Mouse (Mus musculus) hindbrain, embryonic 10.5 days (tissue): ENCODE results near the gene Tep1. TPM values are rescaled to one million over a fixed set of nuclear protein-coding genes. Genes with fewer than 3 reads are reported as not detected.
"Not testable (repeated sequence)": the region's sequence is repeated elsewhere in the genome, so short reads cannot be mapped to it uniquely, and the experiment has no call there.

Source experiments
- DNase-seq: peaks from one replicate; pipeline ENCODE4 v3.0.0-alpha.2; 2017; ENCODE audit warnings: low spot score
- H3K27ac ChIP-seq: fragments of 300-500 bp; sonication (generic); 2 replicates; pipeline ENCODE4 v1.5.1; 2016; ENCODE audit warnings: mild to moderate bottlenecking, moderate library complexity
- H3K27me3 ChIP-seq: fragments of 300-500 bp; sonication (generic); 2 replicates; pipeline ENCODE4 v1.6.1; 2016; ENCODE audit warnings: mild to moderate bottlenecking; ENCODE audit not compliant: poor library complexity, insufficient read depth, severe bottlenecking
- H3K36me3 ChIP-seq: fragments of 300-500 bp; sonication (generic); 2 replicates; pipeline ENCODE4 v1.6.1; 2016; ENCODE audit warnings: mild to moderate bottlenecking, moderate library complexity
- H3K4me1 ChIP-seq: fragments of 300-500 bp; sonication (generic); replicated peaks from 2 replicates; pipeline ENCODE4 v1.6.1; 2016; ENCODE audit warnings: mild to moderate bottlenecking
- H3K4me3 ChIP-seq: fragments of 300-500 bp; sonication (generic); 2 replicates; pipeline ENCODE4 v1.5.1; 2016; ENCODE audit warnings: mild to moderate bottlenecking, moderate library complexity
- H3K9me3 ChIP-seq: fragments of 300-500 bp; sonication (generic); 2 replicates; pipeline ENCODE4 v1.6.1; 2016; ENCODE audit warnings: mild to moderate bottlenecking, moderate library complexity
- WGBS: fragments of 180-500 bp; shearing (Covaris S2); methylation state at CpG from one replicate; pipeline ENCODE4 v1.1.7; 2016; 5-methylcytosine and 5-hydroxymethylcytosine counted together
- polyA plus RNA-seq: library from polyadenylated mRNA; unstranded; fragments of >200 nt; fragmentation: Nextera tagmentation; extraction: Ambion mirVana; gene quantifications from 2 replicates; pipeline ENCODE4 v1.2.1, GENCODE M21; 2016

The Tep1 gene
- polyA plus RNA-seq, 1 experiment from 2014 or later, result 6.0 TPM

DNA sequence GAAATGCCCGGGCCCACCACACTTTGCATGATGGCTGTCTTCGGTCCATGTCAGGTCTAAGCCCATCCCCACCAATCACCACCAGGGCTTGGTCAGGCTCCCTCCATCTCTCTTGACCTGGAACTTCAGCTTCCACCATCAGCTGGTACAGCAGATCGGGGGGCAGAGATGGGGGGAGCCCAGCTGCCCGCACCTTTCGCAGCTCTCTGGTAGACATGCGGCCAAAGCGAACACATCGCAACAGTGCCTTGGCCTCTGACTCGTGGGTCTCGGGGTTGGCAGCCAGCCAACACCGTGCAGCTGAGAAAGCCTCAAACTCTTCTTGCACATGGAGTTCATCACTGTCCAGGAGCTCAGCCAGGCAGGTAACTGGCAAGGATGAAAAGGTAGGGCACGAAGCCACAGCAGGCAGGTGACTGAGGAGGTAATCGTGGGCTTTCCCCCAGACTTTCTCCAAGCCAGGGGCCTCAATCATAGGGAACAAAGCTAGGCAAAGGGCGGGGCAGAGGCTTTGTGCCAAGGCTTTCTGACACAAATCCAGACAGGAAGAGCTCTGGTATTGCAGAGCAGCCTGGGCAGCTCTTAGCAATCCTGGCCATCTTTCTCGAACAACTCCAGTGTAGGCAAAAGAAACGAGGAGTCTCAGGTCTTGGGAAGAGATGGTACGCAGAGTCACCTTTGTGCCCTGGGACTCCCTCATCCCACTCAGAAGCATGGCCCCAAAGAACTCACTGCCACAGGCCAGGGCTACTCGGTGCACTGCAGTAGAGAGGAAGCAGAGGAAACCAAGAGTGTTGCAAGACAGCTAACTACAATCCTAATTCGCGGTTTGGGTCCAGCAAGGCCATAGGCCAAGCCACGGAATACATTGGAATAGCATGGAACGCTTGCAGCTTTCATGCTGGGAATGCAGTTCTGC, 22.4 kb upstream of the Tep1 start:
- 89% methylated on average over 22 of the region's 22 CpGs for WGBS
- Histone ChIP-seq H3K9me3 (0 out of 2 replicates have a peak, but pooled peaks cover 3% of the 10 kb centered on the region), H3K27me3 (peaks cover 28% of the 10 kb centered on the region), H3K27ac (no peak overlapping the region), H3K36me3 (no peaks in the 10 kb centered on the region), H3K4me3 (no peak overlapping the region), H3K4me1 (peaks cover 16% of the 10 kb centered on the region)
- no peak for DNase-seq

DNA sequence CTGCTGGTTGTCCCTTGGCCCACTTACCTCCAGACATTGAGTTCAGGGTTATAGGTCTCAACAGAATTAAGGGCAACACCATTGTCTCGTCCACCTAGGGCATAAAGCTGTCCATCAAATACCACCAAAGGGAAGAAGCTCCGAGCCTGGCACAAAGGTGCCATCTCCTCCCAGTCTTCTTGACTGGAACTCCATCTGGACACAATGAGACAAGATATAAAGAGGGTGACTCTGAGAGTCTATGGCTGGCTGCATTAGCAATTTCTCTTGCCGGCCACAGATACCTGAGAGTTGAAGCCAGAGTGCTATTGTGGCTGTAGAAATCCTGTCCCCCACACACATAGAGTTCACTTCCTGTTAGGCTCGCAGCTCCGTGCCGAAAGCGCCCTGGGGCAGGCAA, 21.7 kb upstream of the Tep1 start:
- WGBS, result 86% methylated on average over 7 of the region's 7 CpGs
- Histone ChIP-seq H3K27me3 (peaks cover 21% of the 10 kb centered on the region), H3K36me3 (no peaks in the 10 kb centered on the region)

DNA sequence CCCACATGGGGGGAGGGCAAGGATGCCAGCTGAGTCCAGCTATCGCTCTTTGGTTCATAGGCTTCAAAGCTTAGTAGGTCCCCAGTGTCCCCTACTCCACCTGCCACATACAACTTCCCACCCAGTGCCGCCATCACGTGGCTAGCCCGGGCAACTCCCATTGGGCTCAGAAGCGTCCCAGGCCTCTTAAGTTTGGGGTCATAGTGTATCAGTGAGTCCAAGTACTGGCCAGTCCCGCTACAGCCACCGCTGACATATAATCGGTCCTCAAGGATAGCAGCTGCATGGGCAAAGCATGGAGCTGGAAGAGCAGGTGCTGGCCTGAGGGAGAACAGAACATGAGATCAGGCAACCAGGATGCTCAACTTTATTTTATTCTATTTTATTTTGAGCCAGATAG, 21.3 kb upstream of the Tep1 start:
- 91% methylated on average over 8 of the region's 8 CpGs for WGBS
- Histone ChIP-seq H3K27ac (no peak overlapping the region), H3K4me3 (no peak overlapping the region), H3K4me1 (peaks cover 9% of the 10 kb centered on the region), H3K36me3 (no peaks in the 10 kb centered on the region), H3K9me3 (0 out of 2 replicates have a peak, but pooled peaks cover 3% of the 10 kb centered on the region), H3K27me3 (peaks cover 16% of the 10 kb centered on the region)
- DNase-seq, result no peak

More for the DNA sequence above, 21.7 kb upstream of the Tep1 start:
- Histone ChIP-seq H3K27ac (no peak overlapping the region), H3K4me1 (peaks cover 14% of the 10 kb centered on the region), H3K9me3 (0 out of 2 replicates have a peak, but pooled peaks cover 3% of the 10 kb centered on the region), H3K4me3 (no peak overlapping the region)
- DNase-seq, result no peak

DNA sequence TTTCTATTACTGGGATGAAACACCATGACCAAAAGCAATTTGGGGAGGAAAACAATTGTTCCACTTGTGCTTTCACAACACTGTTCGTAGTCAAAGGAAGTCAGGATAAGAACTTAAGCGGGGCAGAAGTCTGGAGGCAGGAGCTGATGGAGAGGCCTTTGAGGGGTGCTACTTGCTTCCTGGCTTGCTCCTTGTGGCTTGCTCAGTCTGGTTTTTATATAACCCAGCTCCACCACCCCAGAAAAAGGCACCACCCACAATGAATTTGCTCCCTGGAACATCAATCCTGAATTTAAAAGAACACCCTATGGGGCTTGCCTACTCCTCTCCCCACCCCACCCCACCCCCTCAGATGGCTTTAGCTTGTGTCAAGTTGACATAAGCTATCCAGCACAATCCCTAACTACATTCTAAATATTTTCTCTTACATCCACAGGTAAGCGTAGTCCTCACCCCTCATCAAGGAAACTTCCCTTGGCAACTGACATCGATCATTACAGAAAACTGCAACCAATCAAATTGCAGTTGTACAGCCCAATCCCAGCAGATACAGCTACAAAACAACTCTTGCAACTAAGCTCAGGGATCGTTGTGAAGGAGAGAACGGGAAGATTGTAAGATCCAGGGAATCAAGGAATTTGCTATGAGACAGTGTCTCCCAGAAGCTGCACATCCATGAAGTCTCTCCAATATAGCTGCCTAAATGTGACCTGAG, 6.0 kb upstream of the Tep1 start:
- no peaks in the 10 kb centered on the region for H3K27me3 ChIP-seq
- H3K36me3 ChIP-seq, result no peaks in the 10 kb centered on the region
- WGBS, result 89% methylated on average over 6 of the region's 6 CpGs
- DNase-seq, result no peak
- H3K9me3 ChIP-seq, result no peaks in the 10 kb centered on the region
- no peaks in the 10 kb centered on the region for H3K4me1 ChIP-seq
- no peak overlapping the region for H3K4me3 ChIP-seq
- H3K27ac ChIP-seq, result no peak overlapping the region

DNA sequence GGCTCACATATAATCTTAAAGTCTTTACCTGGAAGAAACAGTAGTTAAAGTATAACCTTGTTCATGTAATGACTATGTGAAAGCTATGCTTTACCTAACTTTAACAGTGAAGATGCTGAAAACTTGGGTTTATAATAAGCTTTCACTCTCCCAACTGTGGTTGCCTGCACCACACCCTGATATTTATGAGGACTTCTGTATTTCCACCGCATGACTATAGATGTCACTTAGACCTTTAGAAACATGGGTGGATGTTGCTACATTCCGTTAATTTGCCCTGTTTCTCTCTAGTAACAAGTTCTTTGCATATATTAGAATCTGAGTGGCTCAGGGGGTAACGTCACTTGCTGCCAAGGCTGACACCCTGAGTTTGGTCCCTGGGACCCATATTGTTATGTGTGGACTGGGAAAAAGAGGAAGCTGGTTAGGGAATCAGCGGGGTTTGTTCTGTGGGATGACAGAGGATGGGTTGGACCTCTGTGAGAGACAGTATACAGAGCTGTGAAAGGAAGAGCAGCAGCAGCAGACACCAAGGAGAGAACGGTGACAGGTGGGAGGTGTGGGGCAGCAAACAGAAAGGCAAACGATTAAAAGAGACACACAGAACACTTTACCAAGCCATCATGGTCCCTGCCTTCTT, 5.4 kb upstream of the Tep1 start:
- Histone ChIP-seq H3K4me1 (peaks cover 2% of the 10 kb centered on the region), H3K4me3 (no peak overlapping the region), H3K9me3 (no peaks in the 10 kb centered on the region), H3K27me3 (no peaks in the 10 kb centered on the region), H3K27ac (no peak overlapping the region), H3K36me3 (no peaks in the 10 kb centered on the region)
- WGBS, result 83% methylated on average over 6 of the region's 6 CpGs
- no peak for DNase-seq

DNA sequence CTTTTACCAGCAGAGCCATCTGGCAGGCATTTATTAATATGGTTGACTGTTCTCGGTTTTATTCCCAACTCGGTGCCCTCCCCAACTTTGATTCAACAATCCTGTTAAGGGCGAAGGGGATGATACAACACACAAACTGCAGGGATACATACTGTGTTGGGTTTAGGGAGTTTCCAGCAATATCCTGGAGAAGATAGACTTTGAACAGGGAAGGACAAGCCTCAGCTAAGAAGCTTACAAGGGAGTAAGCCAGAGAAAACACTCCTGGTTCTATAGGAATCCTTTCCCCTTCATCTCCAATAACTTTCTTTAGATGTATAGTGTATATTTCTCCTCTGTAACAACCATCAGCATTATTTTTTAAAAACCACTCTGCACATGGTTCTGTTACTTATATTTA, 4.8 kb upstream of the Tep1 start:
- WGBS, result 91% methylated on average over 3 of the region's 3 CpGs

DNA sequence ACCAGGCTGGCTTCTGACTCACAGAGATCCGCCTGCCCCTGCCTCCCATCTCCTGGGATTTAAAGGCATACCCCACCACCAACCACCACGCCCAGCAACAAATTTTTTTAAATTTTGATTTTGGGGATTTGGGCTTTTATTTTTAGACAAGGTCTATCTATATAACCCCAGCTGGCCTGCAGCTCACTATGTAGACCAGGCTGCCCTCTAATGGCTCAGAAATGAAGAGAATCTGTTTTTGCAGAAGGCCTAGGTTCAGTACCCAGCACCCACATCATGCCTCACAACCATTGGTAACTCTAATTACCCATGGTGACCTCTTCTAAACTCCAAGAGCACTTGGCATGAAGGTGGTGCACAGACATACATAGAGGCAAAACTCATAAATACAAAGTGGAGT, 924 bp upstream of the Tep1 start:
- Histone ChIP-seq H3K36me3 (no peaks in the 10 kb centered on the region), H3K4me3 (no peak overlapping the region), H3K27ac (no peak overlapping the region), H3K9me3 (no peaks in the 10 kb centered on the region), H3K27me3 (no peaks in the 10 kb centered on the region), H3K4me1 (peaks cover 12% of the 10 kb centered on the region)
- WGBS, result 88% methylated on average over 2 of the region's 2 CpGs
- DNase-seq, result no peak

More for the DNA sequence above, 4.8 kb upstream of the Tep1 start:
- Histone ChIP-seq H3K4me3 (no peak overlapping the region), H3K36me3 (no peaks in the 10 kb centered on the region), H3K27me3 (no peaks in the 10 kb centered on the region), H3K4me1 (peaks cover 8% of the 10 kb centered on the region), H3K27ac (no peak overlapping the region), H3K9me3 (no peaks in the 10 kb centered on the region)
- no peak for DNase-seq

DNA sequence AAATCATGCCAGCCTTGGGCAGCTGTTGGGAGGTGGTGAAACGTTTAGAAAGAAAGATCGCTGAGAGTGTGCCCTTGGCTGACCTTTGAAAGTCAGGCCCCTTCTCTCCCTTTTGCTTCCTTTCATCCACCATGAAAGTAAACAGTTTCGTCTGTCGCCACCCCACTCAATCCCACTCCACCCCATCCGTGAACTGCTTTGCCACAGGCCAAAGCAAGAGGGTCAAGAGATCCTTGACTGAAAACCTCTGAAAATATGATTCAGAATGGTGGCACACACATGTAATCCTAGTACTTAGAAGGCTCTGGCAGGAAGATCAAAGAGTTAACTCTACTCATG, 414 bp upstream of the Tep1 start:
- DNase-seq, result no peak
- Histone ChIP-seq H3K36me3 (no peaks in the 10 kb centered on the region), H3K27ac (peak overlapping the region; percentile 88; the same call in 1 of the 2 replicates), H3K4me1 (peaks cover 12% of the 10 kb centered on the region), H3K27me3 (no peaks in the 10 kb centered on the region), H3K9me3 (no peaks in the 10 kb centered on the region), H3K4me3 (peak overlapping the region; percentile 68)
- WGBS, result 27% methylated on average over 5 of the region's 5 CpGs

DNA sequence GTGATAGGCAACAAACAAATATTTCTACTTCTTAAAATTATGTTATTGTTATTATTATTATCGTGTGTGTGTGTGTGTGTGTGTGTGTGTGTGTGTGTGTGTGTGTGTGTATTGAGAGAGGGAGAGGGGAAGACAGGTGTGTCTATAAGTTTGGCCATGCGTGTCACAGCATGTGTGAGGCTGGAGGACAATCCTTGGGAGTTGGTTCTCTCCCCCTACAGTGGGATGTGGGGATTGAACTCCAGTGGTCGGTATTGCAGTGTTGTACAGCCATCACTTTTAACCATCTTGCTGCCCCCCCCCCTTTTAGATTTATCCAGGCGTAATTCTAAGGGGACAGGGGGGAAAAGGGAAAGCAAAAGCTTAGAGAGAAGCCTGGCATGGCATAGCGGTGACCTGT, 1.7 kb downstream of the Tep1 start:
- H3K36me3 ChIP-seq, result no peaks in the 10 kb centered on the region
- no peak overlapping the region for H3K27ac ChIP-seq
- peaks cover 12% of the 10 kb centered on the region for H3K4me1 ChIP-seq
- H3K27me3 ChIP-seq, result no peaks in the 10 kb centered on the region
- DNase-seq, result no peak
- no peaks in the 10 kb centered on the region for H3K9me3 ChIP-seq
- H3K4me3 ChIP-seq, result no peak overlapping the region
- 92% methylated on average over 5 of the region's 5 CpGs for WGBS

DNA sequence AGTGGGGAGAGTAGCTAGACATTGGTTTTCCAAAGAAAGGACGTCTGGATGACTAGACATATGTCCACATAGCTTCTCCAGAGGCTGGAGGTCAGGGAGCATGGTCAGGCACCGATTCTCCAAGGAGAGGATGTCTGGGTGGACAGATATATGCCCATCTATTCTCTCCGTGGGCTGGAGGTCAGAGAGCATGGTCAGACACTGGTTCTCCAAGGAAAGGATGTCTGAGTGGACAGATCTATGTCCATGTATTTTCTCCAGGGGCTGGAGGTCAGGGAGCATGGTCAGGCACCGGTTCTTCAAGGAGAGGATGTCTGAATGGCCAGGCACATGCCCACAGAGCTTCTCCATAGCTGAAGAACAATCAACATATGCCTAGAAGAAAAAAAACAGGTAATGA, 2.1 kb downstream of the Tep1 start:
- H3K4me3 ChIP-seq, result no peak overlapping the region
- H3K36me3 ChIP-seq, result no peaks in the 10 kb centered on the region
- peaks cover 12% of the 10 kb centered on the region for H3K4me1 ChIP-seq
- no peaks in the 10 kb centered on the region for H3K9me3 ChIP-seq
- DNase-seq, result no peak
- WGBS, result 79% methylated on average over 4 of the region's 4 CpGs
- no peak overlapping the region for H3K27ac ChIP-seq
- H3K27me3 ChIP-seq, result no peaks in the 10 kb centered on the region

DNA sequence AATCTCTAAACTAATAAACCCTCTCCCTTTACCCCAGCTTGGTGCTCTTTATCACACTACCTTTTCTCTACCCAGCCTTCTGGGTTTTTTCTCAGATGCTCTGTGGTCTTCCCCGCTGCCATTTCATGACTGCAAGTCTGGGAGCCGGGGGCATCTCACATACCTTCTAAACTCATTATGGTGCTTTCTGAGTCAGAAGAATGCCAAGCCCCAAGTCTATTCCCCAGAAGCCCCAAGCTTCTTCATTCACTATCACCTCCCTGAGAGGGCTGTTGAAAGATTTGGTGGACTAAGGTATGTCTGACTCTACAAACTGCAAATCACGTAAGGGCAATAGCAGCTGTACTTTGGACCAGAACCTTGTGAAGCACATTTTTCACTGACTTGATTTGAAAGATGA, 3.4 kb downstream of the Tep1 start:
- DNase-seq, result no peak
- Histone ChIP-seq H3K36me3 (peaks cover 7% of the 10 kb centered on the region), H3K27ac (no peak overlapping the region), H3K4me1 (peaks cover 12% of the 10 kb centered on the region), H3K27me3 (no peaks in the 10 kb centered on the region), H3K9me3 (no peaks in the 10 kb centered on the region), H3K4me3 (no peak overlapping the region)
- WGBS, result 92% methylated on average over 3 of the region's 3 CpGs

DNA sequence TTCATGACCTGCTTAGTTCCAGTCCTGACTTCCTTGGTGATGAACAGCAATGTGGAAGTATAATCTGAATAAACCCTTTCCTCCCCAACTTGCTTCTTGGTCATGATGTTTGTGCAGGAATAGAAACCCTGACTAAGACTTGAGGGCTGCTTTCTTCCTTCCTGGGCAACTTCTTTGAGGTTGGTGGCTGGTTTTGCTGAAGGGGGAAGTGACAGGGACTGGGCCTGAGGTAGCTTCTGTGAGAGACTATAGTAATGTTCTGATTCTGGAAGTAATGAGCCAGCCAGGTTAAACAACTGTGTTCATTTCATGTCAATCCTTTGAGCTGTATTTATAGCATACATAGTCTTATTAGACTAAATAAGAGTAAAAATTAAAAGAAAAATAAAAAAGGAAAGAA, 5.4 kb downstream of the Tep1 start:
- not testable (repeated sequence) for H3K4me3 ChIP-seq, H3K4me1 ChIP-seq, DNase-seq, H3K27me3 ChIP-seq, H3K9me3 ChIP-seq, H3K27ac ChIP-seq
- peaks cover 14% of the 10 kb centered on the region for H3K36me3 ChIP-seq

DNA sequence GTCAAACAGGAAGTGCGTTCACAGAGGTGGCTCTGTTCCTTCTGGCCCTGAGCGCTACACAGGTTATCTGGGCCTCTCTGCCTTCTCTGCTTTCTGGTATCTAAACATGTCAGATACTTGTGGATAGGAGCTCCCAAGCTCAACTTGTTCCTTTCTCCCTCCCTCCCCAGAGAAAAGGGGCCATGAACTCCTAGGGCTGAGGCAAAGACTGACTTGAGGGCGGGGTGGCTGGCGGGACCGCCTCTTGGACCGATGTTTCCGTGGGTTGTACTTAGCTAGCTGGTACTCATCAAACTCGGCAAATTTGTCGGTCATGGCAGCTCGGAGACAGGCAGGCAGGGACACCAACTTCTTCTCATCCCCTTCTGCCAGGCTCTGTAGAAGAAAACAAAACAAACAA, 7.7 kb downstream of the Tep1 start:
- Histone ChIP-seq H3K4me3 (no peak overlapping the region), H3K36me3 (peaks cover 25% of the 10 kb centered on the region), H3K27ac (no peak overlapping the region), H3K4me1 (no peaks in the 10 kb centered on the region), H3K27me3 (no peaks in the 10 kb centered on the region), H3K9me3 (no peaks in the 10 kb centered on the region)
- WGBS, result 90% methylated on average over 10 of the region's 10 CpGs
- no peak for DNase-seq
